11 mouse cellular contexts compared by ENCODE assay signal in the genomic region with DNA sequence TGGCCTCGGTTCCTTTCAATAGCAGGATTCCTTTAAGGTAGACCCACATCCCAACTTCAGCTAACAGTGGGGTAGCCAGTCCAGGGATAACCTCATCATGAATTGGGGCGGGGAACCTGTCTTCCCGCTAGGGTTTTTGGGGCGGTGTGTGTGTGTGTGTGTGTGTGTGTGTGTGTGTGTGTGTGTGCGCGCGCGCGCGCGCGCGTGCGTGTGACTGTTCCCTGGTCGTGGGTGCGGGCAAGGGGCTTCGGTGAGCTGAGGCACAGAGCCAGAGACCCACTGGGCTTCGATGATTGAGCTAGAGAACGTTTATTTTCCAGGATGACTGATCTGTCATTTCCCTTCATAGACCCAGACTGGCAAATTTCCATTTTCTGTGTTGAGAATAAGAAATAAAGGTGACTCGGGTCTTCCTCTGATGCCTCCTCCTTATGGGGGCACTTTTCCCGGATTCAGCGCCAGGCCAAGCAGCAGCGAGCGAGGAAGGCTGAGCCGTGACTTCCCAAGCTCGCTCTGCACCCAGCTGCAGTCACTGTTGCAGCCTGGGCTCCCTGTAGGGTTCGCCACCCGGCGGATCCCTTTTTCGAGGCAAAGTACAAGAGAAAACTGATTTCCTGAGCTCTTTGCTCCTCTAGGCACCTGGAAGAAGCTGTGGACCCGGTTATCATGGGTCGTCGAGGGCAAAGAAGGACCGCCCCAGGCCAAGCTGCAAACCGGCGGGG. TPM values are rescaled to one million over a fixed set of nuclear protein-coding genes. Genes with fewer than 3 reads are reported as not detected.
DNase-seq lines count a peak whose midpoint lies in the region; ATAC-seq and TF ChIP-seq lines count a peak whose summit lies in the region.
"Had no signal": no experiment of that assay in that cellular context is flagged by ENCODE, and none has a peak within 500 bp of the region (broad histone marks: within the 10 kb centered on the region; RNA-seq: fewer than 3 reads in every experiment).

No protein-coding gene starts in this region.

- H3K36me3 ChIP-seq in E14TG2a.4 (ENCODE audit: insufficient read depth, low read length), result no peaks in the 10 kb centered on the region
- no peaks in the 10 kb centered on the region for H3K36me3 ChIP-seq in forebrain, embryonic 12.5 days (replicated peaks)
- H3K36me3 ChIP-seq in limb, embryonic 15.5 days, result no peaks in the 10 kb centered on the region

- peak; percentile 58 for ATAC-seq in forebrain, embryonic 12.5 days (ENCODE audit: low FRiP score)
- no peak for ATAC-seq in limb, embryonic 15.5 days (ENCODE audit: insufficient number of reproducible peaks, low FRiP score, low TSS enrichment, low read depth)

- H3K9ac ChIP-seq in forebrain, embryonic 12.5 days, result peak overlapping the region; percentile 42; the same call in 1 of the 2 replicates
- H3K9ac ChIP-seq in limb, embryonic 15.5 days, result no peak overlapping the region

- WGBS in forebrain, embryonic 12.5 days, result 3% methylated on average over 36 of the region's 36 CpGs
- WGBS in limb, embryonic 15.5 days, result 2% methylated on average over 36 of the region's 36 CpGs

- H3K27ac ChIP-seq in forebrain, embryonic 12.5 days, result peak overlapping the region; percentile 38; the same call in 1 of the 2 replicates
- H3K27ac ChIP-seq in limb, embryonic 15.5 days, result no peak overlapping the region
- H3K27ac ChIP-seq: gastrocnemius, adult 2 months had no signal

- DNase-seq in embryo, embryonic 9.5 days (ENCODE audit: extremely low spot score), result peak; percentile 37
- no peak for DNase-seq in embryo, embryonic 11 days
- DNase-seq in B cell, adult 2 months, result no peak
- DNase-seq in cerebellum, adult 18-20 months, result no peak
- DNase-seq in lung, adult 18-20 months, result no peak
- DNase-seq: gastrocnemius, adult 2 months; kidney, postnatal 36 days had no signal

- no peak for TF ChIP-seq CTCF in E14TG2a.4 (conservative IDR thresholded peaks at IDR 0.05; ENCODE audit: low read length)

- H3K27me3 ChIP-seq in E14TG2a.4 (ENCODE audit: insufficient read depth, low read length), result peaks cover 67% of the 10 kb centered on the region
- H3K27me3 ChIP-seq in forebrain, embryonic 12.5 days, result peaks cover 65% of the 10 kb centered on the region
- H3K27me3 ChIP-seq in limb, embryonic 15.5 days, result peaks cover 78% of the 10 kb centered on the region

- no peaks in the 10 kb centered on the region for H3K9me3 ChIP-seq in E14TG2a.4 (ENCODE audit: low read length)
- no peaks in the 10 kb centered on the region for H3K9me3 ChIP-seq in forebrain, embryonic 12.5 days
- H3K9me3 ChIP-seq in limb, embryonic 15.5 days, result no peaks in the 10 kb centered on the region

- H3K4me2 ChIP-seq in forebrain, embryonic 12.5 days, result peak overlapping the region; percentile 51
- peak overlapping the region; percentile 21; the same call in 1 of the 2 replicates for H3K4me2 ChIP-seq in limb, embryonic 15.5 days

- H3K4me1 ChIP-seq in E14TG2a.4 (replicated peaks; ENCODE audit: low read depth, low read length), result peaks cover 13% of the 10 kb centered on the region
- peaks cover 16% of the 10 kb centered on the region for H3K4me1 ChIP-seq in forebrain, embryonic 12.5 days
- H3K4me1 ChIP-seq in limb, embryonic 15.5 days, result peaks cover 11% of the 10 kb centered on the region

- H3K4me3 ChIP-seq in E14TG2a.4 (replicated peaks; ENCODE audit: low read length), result peak overlapping the region; percentile 59
- H3K4me3 ChIP-seq in forebrain, embryonic 12.5 days (replicated peaks), result peak overlapping the region; percentile 23
- peak overlapping the region; percentile 16; the same call in 1 of the 2 replicates for H3K4me3 ChIP-seq in limb, embryonic 15.5 days
- H3K4me3 ChIP-seq: gastrocnemius, adult 2 months had no signal

RNA-seq across cellular contexts. Expression of a gene that starts 12.0 kb away (rescaled TPM):
- polyA plus RNA-seq in forebrain, embryonic 12.5 days (2016; fragmentation: Nextera tagmentation; extraction: Ambion mirVana), result 33.4 and 36.1 TPM in 2 replicates
- polyA plus RNA-seq in limb, embryonic 15.5 days (2015; fragmentation: Nextera tagmentation; extraction: Ambion mirVana), result not detected in 2 replicates
- polyA plus RNA-seq: lung, embryonic 16.5 days had no signal

Comparison
In these comparisons a context has a peak if more than half of its experiments do, and no peak if none do; other contexts are left out.
1. RNA of a gene that starts 12.0 kb away (polyA plus RNA-seq): 33.4 to 36.1 TPM in forebrain, embryonic 12.5 days; not detected in limb, embryonic 15.5 days; every median in the first group is over 10 times any median in the second.
2. Peak in every context shown above with its lines, with median percentiles within 50 percentile points of each other: H3K4me3 ChIP-seq.